Mouse (Mus musculus): ENCODE results near the gene Lamb3. TPM values are rescaled to one million over a fixed set of nuclear protein-coding genes. Genes with fewer than 3 reads are reported as not detected.
A peak's percentile ranks its signal among the peaks of the same experiment; 100 is the strongest.

Gene Lamb3
- total RNA-seq, 2 experiments from 2014 or later: 10.2 to 13.0 TPM

- peak in 1 of 2 experiments; percentile 42 for DNase-seq
- intact Hi-C loops (cut with DNase I): loop anchor here (2.0 kb wide), 1 partner anchor 15 kb away; no protein-coding TSS in a partner anchor
Measured at GRCm38 (mm10) chr1:193332018-193332417, 124.5 kb downstream of the Lamb3 start.

- intact Hi-C loops (cut with DNase I): loop anchor here (2.0 kb wide), 1 partner anchor 16 kb away; no protein-coding TSS in a partner anchor
- DNase-seq: no peak
Measured at GRCm38 (mm10) chr1:193332671-193333070, 125.2 kb downstream of the Lamb3 start.

DNA sequence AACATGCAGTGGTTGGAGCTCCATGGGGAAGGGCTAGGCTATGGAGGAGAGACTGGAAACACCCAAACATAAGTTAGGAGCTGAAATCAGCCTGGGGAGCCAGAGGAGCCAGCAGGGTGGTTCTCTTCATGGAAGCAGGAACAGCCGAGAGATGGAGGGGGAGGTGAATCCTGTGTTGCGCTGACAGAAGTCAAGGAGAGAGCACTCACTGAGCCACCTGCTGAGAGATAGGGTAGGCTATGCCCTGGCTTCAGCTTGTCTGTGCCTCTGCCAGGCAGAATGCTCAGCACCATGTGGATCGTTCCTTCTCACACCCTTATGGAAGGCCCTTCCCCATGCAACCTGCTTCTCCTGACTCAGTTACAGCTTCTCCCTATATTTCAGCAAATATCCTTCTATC lies 126.3 kb downstream of the Lamb3 start:
- intact Hi-C loops (cut with DNase I): loop anchor here (2.0 kb wide), 1 partner anchor 17 kb away; no protein-coding TSS in a partner anchor
- no peak for DNase-seq

DNA sequence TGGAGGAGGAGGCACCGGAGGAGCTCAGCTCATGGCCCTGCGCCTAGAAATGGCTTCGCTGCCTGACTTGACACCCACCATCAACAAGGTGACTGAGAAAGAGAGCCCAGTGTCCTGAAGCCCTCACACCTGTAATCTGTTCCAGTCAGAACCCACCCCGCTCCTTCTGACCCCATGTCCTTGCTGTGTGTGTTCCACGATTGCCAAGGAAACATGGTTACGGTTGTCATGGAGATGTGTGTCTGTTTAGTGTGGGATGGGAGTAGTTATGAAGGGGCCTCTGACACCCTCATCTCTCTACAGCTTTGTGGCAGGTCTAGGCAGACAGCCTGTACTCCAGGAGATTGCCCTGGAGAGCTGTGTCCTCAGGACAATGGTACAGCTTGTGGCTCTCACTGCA lies 127.0 kb downstream of the Lamb3 start:
- intact Hi-C loops (cut with DNase I): no loop called here
- no peak for DNase-seq

DNA sequence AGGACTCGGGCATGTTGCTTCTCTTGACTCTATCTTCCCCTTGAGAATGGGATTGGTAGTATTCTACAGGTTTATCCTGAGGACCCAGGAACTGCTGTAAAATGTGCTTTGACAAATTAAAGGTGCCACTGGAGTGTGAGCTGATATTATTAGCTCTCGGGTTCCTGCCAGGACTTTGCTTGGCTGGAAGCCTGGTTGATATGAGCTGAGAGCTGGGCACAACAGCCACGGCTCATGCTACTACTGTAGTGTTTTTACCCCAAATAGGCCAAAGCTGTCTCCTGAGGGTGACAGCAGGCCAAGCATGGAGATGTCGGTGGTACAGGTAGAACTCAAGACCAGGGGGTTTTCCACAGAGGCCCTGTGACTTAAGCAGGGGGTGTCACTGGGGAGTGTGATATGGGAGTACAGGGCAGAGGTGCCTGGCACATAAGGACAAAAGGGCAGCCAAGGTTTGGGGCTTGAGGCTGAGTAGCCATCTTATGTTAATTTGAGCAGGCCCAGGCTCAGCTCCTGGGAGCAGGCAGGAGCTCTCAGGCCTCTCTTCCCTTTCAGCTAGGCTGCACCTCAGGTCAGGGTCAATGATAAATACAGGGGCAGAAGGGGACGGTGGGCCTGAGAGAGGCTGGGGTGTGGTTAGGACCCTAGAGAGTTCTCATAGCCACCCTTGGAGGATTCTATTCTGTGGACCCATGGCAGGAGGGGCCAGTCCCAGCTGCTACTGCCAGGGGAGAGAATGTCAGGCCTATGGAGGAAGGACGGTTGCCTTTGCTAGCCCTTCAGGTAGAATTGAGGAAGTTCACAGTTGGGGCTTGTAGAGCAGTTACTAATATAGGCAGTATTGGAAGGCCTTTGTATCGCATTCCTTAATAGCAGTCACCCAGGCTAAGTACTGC lies 128.9 kb downstream of the Lamb3 start:
- DNase-seq: peak; percentile 59
- intact Hi-C loops (cut with DNase I): no loop called here

GRCm38 (mm10) chr1:193337018-193337321 lies 129.5 kb downstream of the Lamb3 start:
- intact Hi-C loops (cut with DNase I): no loop called here
- DNase-seq: no peak

DNA sequence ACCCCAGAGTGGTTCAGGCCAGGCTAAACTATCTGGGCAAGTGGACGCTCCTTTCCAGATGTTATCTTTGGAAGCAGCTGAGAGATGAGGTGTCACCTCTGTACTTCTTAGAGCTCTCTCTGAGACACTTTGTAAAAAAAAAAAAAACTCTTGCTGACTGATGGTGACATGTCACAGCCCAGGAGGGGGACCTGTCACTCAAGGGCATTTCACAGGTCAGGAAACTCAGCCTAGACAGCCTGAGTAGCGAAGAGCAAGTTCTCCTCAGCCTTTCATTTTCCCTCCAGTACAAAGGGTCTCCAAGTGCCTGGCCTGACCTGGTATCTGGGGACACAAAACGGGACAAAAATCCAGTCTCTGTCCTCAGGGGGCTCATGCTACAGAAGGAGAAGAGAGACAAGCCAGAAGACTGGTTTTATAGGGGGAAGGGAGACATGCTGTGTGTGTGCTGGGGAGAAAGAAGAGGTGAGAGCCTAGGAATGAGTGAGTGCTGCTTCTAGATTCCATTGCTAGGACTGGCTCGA lies 130.3 kb downstream of the Lamb3 start:
- no peak for DNase-seq
- intact Hi-C loops (cut with DNase I): no loop called here

GRCm38 (mm10) chr1:193338363-193338995 lies 131.0 kb downstream of the Lamb3 start:
- no peak for DNase-seq
- intact Hi-C loops (cut with DNase I): no loop called here

GRCm38 (mm10) chr1:193342198-193342946 lies 134.9 kb downstream of the Lamb3 start:
- DNase-seq: no peak
- intact Hi-C loops (cut with DNase I): no loop called here

GRCm38 (mm10) chr1:193343853-193344252 lies 136.4 kb downstream of the Lamb3 start:
- intact Hi-C loops (cut with DNase I): no loop called here
- no peak for DNase-seq

GRCm38 (mm10) chr1:193344976-193345375 lies 137.5 kb downstream of the Lamb3 start:
- no peak for DNase-seq
- intact Hi-C loops (cut with DNase I): no loop called here

GRCm38 (mm10) chr1:193346908-193347307 lies 139.4 kb downstream of the Lamb3 start:
- intact Hi-C loops (cut with DNase I): no loop called here
- no peak for DNase-seq

- DNase-seq: no peak
- intact Hi-C loops (cut with DNase I): no loop called here
Measured at GRCm38 (mm10) chr1:193348261-193348962, 140.9 kb downstream of the Lamb3 start.

DNA sequence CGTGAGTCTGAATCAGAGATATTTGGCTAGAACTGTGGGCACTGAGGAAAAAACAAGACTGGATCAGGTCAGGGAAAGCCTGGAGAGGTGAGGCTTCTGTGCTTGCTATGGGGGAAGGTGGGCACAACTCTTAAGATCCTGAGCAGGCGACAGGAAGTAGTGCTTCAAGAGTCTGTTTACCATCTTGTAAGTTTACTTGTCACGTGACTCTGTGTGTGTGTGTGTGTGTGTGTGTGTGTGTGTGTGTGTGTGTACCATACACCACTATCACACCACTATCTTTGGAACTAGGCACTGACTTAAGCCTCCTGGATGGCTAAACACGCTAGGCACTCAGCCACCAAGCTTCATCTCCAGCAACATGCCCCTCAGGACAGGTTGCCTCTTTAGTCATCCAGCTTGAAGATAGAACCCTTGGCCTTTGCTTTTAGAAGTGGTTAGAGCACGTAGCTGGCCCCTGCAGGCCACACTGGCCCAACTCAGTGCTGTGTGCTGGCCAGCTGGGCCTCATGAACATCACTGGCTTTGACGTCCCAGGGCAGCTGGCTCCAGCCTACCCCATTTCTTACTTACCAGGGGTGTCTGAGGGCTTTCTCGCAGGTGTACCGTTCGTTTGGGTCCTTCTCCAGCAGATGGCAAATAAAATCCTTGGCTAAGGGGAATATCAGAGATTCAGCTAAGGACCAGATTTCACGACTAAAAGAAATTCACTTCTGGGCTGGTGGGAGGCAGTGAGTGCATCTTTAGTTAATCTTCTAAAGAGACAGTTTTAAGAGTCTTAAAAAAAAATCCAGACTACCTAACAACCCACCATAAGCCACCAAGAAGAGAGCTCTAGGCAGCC lies 142.4 kb downstream of the Lamb3 start:
- intact Hi-C loops (cut with DNase I): no loop called here
- DNase-seq: no peak

- DNase-seq: no peak
- intact Hi-C loops (cut with DNase I): no loop called here
Measured at GRCm38 (mm10) chr1:193350546-193350801, 143.0 kb downstream of the Lamb3 start.

GRCm38 (mm10) chr1:193351583-193351982 lies 144.1 kb downstream of the Lamb3 start:
- DNase-seq: no peak
- intact Hi-C loops (cut with DNase I): no loop called here

- no peak for DNase-seq
- intact Hi-C loops (cut with DNase I): no loop called here
Measured at GRCm38 (mm10) chr1:193359199-193359598, 151.7 kb downstream of the Lamb3 start.

DNA sequence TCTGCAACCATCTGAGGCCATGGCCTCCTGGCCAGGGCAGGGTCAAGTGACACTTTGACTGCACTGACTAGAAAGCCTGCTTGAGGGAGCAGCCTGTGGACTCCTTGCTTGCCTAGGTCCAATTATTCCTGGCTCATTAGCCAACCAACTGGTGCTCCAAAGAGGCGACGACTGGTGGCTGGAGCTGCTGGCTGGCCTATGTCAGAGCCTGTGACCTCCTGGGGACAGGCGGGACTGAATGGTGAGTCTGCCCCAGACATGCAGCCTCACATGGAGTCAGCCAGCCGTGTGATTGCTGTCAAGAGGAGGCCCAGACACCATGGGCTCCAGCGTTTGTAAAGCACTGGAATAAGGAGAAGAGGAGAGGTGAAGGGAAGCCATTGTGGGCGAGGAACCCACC lies 153.7 kb downstream of the Lamb3 start:
- intact Hi-C loops (cut with DNase I): loop anchor here (5.0 kb wide), 1 partner anchor 154 kb away; the partner anchor contains the start of gene Lamb3
- DNase-seq: no peak

DNA sequence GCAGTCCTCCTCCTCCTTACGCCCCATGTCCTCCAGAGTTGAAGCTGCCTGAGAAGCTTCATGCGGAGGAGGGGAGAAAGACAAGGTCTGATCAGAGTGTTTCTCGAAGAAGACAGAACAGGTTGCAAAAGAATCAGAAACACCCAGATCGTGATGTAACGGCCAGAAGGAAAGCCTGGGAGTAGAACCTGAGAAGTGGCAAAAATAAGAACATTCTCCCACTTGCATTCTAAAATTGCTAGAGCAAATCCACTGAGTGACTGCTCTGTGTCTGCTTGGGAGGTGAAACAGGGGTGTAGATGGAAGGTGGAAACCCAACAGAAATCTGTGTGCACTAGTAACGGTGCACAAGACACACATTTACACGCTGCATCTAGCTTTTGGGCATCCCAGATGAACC lies 154.6 kb downstream of the Lamb3 start:
- intact Hi-C loops (cut with DNase I): loop anchor here (5.0 kb wide), 1 partner anchor 155 kb away; the partner anchor contains the start of gene Lamb3
- no peak for DNase-seq

Measured in heart, postnatal 36 days (tissue).